ENCODE assay signal across 15 mouse cellular contexts in genomic region chr7:84349976-84350375, GRCm38 (mm10). TPM values are rescaled to one million over a fixed set of nuclear protein-coding genes. Genes with fewer than 3 reads are reported as not detected.
"Had no signal": no experiment of that assay in that cellular context is flagged by ENCODE, and none has a peak within 500 bp of the region (broad histone marks: within the 10 kb centered on the region; RNA-seq: fewer than 3 reads in every experiment).

No protein-coding gene starts in this region.

- H3K27ac ChIP-seq: liver, embryonic 12.5 days; liver, embryonic 14.5 days; midbrain, embryonic 10.5 days; neural tube, embryonic 12.5 days had no signal

- H3K4me3 ChIP-seq: liver, embryonic 12.5 days; midbrain, embryonic 10.5 days; neural tube, embryonic 12.5 days had no signal

- H3K4me2 ChIP-seq: liver, embryonic 12.5 days; lung, embryonic 14.5 days; neural tube, embryonic 12.5 days had no signal

- H3K9ac ChIP-seq: liver, embryonic 12.5 days; liver, embryonic 14.5 days; lung, embryonic 14.5 days; neural tube, embryonic 12.5 days had no signal

- DNase-seq: lung, adult 18-20 months; lung, embryonic 14.5 days; lung, postnatal 10 days; lung, postnatal 4 days; right cerebral cortex, postnatal 25 days; right cerebral cortex, postnatal 4 days; spleen, adult 18-20 months; thymus, adult 18-20 months; thymus, postnatal 14 days; thymus, postnatal 36 days had no signal

- H3K36me3 ChIP-seq: liver, embryonic 12.5 days had no signal

- ATAC-seq: liver, embryonic 12.5 days had no signal

- H3K27me3 ChIP-seq: liver, embryonic 12.5 days; neural tube, embryonic 12.5 days had no signal

- H3K9me3 ChIP-seq: liver, embryonic 12.5 days; midbrain, embryonic 10.5 days; neural tube, embryonic 12.5 days had no signal

- H3K4me1 ChIP-seq: liver, embryonic 12.5 days; midbrain, embryonic 10.5 days; neural tube, embryonic 12.5 days had no signal

RNA-seq across cellular contexts. Expression of gene Arnt2, which starts 60.0 kb away (rescaled TPM):
- polyA plus RNA-seq: liver, adult 2 months had no signal
